Mouse (Mus musculus) ovary, postnatal 14 days (tissue): ENCODE measurements at regions not wholly inside any gene's neighbourhood (a gene's known extent, or its start where the extent isn't known, plus 50 kb on each side); places are given as distances from the start of the nearest gene placed in this dataset.
A peak's percentile ranks its signal among the peaks of the same experiment; 100 is the strongest.

ENCODE experiments used
- DNase-seq: peaks from one replicate; pipeline ENCODE4 v3.0.0; 2022; ENCODE audit warnings: low spot score

DNA sequence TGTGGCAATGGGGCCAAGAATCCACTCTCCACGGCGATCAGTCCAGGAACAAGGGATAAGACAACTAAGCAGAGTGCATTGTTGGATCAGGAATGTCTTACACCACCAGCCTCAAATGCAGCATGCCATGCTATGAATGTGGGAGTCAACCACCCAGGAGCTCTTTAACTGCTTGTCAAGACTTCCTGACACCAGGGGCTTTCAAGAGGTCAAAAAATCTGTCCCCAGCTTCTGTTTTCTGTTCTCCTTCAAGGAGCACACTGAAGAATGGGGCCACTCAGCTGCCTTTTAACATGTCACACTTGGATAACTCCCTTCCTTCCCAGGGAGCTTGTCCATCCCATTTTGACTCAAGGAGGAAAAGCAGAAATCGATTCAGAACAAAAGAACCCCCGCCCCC, 642.8 kb downstream of the Nedd1 start:
- DNase-seq, result peak; percentile 1

DNA sequence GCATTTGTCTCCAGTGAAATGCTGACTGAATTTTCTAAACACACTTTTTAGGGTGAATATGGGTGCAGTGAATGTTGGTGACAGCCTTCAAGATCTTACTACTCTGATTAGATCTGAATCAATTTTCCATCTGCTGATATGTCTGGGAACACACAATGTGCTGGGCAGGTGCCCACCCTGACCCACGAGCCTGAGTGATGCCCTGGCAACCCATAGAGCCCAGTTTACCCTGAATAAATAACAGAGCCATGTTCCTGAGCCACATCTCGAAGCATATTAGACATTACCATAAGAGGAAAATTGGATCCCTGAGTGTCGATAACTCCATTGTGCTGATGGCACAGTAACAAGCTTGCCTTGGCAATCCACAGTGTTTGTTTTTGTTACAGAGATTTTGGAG, 644.9 kb downstream of the Nedd1 start:
- no peak for DNase-seq

DNA sequence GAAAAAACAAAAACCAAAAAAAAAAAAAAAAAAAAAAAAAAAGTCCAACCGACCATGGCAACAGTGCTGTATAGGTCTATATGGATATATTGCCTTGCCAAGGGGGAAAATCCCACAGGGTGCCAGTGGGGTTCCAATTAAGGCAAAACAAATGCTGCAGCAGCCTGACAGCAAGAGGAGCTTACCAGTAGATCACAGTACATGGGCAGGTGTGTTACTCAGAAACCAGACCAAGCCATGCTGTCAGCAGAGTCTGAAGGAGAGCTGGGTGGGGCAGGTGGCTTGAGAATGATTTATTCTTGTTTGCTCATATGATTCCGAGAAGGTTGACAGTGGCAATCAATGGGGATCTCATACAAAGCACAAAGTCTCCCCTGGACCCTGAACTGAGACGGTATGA, 645.5 kb downstream of the Nedd1 start:
- no peak for DNase-seq

DNA sequence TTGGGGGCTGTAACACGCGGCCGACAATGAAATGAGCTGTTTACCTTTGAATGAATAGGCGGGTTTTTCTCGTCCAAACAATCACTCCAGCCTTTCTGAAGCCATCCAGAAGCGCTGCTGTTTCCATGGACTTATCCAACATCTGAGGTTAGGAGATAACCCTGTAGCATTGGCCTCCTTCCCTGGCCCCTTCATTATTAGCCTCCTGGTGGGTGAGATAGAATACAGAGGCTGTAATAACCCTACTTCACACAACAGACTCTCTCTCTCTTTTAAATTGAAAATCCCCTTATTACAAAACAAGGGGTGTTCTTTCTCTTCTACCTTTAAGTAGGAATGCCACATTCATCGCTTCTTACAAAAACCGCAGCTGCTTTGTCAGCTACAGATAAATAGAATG, 646.8 kb downstream of the Nedd1 start:
- no peak for DNase-seq

DNA sequence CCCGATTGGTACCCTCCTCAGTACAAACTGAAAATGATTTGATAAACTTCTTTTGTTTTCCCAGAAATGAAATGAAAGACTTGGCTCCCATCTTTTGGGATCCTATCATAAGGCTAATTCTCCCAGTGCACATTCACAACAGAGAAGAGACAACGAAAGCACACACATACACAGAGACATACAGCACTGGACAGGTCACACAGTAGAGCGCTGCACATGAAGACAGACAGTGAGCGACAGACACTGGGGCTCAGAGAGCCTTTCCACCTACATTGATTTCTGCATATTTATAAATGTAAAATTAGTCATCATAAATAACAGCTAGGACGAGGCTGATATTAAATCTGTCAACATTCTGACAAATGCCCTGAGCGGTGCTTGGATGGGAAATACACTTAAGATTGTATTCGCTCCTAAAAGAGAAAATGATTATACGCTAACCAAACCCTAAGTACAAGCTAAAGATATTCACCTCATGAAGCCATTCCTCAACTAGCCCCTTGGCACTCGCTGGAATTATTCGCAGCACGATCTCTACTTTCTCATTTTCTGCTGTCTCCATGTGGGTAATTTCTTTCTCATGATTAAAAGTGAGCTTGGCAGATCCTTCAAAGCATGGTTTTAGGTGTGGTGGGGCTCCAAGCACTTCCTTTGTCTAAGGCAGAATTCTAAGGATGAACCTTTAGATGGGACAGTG, 647.4 kb downstream of the Nedd1 start:
- DNase-seq, result no peak

DNA sequence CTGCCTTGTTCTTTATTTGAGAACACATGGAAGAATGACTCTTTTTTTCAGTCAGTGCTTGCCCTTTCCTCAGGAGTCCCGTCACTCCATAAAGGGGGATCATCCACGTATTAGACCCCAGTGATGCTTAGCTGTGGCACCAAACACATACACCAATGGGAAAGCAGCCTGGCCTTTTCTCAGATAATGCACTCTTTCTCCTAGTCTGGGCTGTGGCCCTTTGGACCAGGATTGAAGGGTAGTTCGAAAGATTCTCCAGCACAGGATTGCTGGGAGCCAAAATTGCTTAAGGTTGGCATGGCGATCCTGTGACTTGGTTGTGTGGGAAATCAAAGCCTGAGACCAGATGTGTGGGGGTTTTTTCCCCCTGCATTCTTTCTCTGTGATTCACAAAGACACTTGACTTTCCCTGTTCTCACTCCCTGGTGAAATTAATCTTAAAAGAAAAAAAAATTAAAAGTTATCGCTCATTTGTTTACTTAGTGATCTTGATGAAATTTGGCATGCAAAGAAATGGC, 648.3 kb downstream of the Nedd1 start:
- DNase-seq, result no peak

DNA sequence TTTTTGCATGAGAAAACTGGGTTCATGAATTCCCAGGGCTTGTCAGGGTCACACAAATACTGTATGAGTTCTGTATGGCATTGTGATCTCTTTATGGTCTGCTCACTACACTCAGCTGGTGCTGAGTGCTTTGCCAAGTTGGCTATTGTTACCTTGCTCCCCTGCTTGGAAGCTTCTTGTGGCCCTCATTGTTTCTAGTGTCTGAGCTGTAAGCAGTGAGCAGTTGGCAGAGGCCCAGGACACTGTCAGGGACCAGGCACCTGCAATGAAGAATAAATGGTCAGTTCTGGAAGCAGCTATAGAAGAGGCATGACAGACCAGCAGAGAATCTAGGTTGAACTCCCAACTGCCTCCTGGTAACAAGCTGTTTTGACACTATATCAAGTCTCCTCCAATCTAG, 677.4 kb downstream of the Nedd1 start:
- peak; percentile 17 for DNase-seq

DNA sequence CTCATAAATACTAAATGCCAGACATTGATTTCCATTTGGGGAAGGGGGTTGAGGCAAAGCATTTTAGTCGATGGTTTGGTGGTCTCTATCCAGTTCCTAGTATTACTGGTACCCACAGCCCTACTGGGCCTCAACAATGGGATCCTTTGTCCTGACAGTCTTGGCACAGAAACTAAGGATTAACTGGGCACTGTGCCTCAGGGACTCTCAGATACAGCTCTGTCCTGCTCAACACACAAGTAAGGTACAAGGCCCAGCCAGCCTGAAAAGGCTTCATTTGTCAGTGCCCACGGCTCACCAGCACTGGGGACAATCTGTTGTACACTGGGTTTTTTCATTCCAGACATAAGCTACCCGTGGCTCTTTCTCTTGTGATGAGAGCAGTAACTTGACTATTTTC, 686.0 kb downstream of the Nedd1 start:
- no peak for DNase-seq

DNA sequence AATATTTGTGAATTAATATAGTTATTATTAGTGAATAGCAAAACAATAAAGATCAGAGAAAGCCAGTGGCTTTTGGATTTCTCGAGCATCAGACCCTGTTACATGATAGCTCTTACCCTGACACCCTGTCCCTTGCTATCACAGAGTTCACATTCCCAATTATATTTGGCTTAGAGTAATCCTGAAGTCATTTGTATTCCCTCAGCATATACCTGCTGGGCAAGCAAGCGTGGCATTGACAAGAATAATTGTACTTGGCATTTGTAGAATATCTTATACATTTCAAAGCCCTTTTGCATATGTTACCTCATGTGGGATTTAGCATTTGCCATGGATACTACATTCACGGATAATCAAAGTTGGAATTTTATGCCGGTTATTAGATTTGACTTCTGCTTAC, 692.0 kb downstream of the Nedd1 start:
- no peak for DNase-seq

DNA sequence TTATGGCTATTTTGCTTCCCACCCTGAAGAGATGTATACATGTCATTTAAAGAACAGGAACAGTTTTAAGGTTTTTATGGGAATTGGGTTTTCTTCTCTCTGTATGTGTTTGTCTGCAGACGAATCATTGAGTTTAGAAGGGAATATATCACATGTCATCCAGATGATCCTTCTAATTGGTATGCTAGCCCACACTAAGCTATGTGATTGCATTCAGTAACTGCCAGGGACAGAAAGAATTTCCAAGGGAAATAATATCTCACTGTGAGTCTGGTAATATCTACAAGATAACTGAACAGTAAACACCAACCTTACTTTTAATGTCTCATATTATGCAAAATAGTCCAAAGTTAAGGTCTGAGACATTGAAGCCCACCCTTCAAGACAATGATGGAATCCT, 698.0 kb downstream of the Nedd1 start:
- no peak for DNase-seq

DNA sequence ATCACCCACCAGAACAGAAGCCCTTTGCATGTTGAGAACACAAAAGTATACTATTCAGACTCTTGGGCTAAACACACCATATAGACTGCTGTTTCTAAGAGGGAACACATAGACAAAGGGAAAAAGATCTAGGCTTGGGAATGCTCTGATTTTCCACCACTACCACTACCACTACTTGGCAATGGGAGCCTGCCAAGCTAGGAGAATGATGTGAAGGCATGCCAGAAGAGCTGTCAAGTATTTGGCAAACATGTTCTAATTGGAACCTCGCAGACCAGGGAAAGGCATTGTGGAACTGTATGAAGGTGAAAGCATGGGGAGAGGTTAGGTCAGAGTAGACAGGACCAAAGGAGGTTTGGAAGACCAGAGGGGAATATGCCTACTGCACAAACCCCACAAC, 701.2 kb downstream of the Nedd1 start:
- no peak for DNase-seq

DNA sequence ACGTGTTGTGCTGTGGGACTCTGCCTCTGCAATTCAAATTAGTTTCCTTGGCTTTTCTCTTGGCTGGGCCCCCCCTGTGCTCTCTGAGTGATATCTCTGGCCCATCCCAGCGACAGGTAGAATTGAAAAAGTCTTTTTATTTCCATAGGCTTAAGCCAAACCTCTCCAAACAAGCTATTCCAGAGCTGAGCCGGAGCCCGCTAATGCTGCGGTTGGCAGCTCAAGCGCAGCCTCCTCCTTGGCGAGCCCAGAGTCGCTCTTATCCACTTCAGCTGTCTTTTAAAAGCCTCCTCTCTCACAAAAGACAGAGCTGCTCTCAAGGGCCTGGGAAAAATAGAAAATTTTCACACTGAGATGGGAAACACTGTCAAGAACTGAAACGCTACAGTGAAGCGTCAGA, 712.7 kb downstream of the Nedd1 start:
- DNase-seq, result no peak

DNA sequence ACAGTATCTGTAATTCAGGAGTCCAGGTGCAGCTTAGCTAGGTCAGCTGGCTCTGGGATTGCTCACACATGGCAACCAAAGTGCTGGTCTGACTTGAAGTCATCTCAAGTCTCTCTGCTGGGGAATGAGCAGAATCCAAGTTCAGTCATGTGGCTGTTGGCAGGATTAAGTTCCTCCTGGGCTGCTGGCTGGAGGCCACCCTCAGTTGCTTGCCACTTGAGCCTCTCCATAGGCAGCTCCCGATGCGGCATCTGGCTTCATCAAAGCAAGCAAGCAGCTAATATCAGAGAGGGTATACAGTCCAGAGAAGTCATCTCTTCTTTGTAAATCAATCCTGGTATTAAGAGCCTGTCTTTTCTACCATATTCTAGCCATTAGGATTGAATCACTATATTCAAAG, 714.3 kb downstream of the Nedd1 start:
- no peak for DNase-seq

DNA sequence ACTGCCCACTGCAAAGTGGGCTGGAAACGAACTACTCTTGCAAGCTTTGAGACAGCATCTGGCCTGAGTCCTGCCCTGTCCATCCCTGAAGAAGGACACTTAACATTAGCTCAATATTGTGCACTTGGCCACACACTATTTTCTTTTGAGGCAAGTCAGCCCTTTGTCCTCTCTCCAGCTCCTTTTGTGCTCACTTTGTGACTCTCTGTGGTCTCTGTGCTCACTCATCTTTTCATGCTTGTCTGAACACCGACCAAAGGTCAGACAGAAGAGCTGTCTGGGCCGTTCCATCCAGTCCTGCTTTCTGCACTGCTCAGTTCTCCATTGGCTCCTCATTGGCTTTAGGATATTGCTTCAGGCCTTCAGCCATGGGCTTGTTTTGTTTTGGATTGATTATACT, 715.8 kb downstream of the Nedd1 start:
- DNase-seq, result no peak

DNA sequence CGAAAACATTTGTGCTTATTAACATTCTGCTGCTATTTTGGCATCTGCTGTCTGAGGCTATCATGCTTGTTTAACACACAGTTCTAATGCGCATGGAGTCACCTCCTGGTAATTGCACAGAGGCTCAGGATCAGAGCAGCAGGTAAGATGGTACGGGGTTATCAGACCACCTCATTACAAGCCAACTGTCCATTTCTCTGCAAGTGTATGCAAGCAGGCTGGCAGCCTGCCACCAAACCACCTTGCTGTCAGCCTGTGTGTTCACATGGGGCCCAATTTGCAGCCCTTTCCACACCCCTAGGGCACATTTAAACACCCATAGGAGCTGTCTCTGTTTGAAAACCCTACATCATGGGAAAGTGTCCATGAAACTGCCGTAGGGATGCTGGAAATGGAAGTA, 731.2 kb downstream of the Nedd1 start:
- no peak for DNase-seq

DNA sequence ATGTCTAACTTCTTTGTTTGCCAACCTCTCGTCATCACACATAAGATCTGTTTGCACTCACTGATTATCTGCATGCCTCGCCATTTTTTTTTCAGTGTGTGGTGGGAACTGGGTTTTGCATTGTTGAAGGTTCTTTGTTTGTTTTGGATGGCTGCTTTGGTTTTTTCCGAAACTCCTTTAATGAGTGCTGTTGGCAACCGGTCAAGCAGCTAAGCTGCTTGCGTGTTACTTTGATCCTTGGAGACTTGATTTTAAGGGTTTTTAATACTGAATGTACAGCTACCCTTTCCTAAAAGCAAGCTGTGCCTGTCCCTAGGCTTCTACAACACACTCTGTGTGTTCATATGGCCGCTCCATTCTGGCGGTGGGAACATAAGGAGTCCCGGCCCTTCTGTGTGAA, 733.9 kb downstream of the Nedd1 start:
- DNase-seq, result peak; percentile 9

DNA sequence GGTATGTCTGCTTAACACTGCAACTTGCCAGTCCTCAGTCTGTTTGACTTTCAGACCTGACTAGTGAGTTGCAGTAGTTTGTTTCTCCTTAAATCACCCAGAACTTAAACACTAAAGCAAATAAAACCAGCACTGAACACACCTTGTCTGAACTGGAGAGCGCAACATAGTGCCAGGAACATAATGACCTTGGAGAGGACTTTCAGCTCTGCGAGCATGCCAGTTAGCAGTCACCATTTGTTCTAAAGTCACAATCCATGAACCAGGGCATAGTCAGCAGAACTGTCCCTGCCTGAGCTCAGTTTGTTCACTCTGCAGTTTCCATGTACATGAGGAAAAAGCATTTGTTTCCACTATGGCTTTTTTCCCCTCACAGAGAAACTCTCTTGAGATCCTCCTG, 742.4 kb downstream of the Nedd1 start:
- no peak for DNase-seq

DNA sequence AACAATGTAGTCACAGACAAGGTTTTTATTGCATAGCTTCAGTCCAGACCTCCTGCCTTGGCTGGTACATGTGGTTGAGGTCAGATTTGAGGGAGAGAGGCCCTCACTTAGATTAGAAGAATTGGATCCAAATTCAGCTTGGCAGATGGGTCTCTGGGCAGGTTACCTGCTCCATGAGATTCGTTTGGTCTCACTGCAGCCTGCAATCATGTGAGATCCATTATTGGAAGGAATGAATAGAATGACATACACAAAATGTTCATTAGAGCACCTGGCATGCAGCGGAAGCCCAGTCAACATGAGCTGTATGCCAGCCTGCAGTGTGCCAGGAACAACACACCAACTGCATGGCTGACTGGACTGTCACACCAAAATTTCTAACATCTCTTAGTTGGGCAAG, 750.3 kb downstream of the Nedd1 start:
- no peak for DNase-seq

DNA sequence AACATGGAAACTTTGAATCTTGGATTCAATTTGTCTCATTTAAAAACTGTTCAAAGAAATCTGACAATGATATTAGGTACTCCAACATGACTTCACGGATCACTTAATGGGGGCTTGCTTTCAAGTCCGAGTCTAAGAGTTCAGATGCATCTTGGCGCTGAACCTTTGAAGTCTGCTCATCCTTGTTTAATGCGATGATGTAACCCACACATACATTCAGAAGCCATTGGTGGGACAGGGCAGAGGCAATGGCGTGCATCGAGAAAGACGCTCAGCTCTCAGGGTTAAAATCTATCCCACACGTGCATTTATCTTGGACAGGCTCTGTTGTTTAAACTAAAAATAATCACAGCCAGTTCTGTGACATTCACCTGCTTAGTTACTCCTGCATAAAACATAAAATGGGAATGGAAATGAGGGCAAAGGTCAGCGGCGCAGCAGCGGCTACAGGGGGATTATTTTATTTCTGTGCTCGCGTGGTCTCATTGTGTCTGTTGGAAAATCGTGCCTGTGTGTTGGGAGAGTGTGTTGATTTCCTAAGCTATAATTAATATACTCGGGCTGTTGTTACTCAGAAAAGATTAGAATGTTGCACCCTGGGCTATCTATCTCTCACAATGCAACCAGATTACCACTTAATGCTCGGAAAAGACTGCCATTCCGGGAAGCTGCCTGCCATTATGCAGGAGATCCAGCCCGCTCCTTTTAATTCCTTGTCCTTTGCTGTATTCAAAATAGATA, 754.5 kb downstream of the Nedd1 start:
- no peak for DNase-seq

DNA sequence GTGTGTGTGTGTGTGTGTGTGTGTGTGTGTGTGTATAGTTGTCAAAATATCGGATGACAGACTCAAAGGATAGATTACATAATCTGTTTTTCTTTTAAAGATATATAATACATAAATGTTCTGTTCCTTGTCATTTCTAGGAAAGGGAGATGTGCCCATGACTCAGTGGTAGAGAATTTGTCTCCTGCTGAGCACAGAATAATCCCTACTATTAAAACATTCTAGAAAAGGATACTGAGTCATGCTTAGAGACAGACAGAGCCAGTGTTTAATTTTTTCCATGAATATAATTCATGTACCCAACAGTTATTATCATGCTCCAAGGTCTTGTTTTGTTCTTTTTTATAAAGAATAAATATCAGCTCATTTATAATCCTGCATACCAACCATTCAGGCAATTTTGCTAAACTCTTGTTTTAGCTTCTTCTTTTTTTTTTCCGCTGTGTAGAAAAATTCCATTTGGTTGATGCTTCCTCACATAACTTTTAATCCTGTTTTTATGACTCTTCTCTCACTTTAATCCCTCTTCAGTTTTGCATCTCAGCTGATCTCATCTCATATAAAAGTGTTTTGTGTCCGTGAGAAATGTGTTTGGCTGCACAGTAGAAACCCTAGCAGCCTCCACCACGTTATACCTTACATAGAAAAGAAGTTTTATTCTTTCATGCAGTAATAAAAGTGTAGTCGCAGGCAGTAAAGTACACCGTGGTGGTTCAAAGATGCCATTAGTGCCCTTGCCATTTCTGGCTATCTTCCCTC, 762.3 kb downstream of the Nedd1 start:
- DNase-seq, result no peak

DNA sequence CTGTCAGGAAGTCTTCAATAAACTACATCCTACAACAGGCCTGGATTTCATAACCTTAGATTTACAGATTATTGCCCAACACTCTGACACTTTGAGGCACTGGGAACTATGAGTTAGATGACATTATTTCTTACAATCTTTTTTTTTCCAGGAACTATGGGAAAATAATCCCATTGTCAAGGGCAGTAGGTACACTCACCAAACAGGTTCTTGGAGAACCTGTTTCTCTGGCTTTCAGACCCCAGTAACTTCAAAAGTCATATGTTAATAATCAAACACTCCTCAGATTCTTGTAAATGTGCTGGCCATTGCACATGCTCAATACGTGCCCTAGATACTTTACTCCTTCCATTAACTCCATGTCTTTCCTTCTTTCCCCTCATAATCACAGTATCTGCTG, 769.1 kb downstream of the Nedd1 start:
- DNase-seq, result no peak

DNA sequence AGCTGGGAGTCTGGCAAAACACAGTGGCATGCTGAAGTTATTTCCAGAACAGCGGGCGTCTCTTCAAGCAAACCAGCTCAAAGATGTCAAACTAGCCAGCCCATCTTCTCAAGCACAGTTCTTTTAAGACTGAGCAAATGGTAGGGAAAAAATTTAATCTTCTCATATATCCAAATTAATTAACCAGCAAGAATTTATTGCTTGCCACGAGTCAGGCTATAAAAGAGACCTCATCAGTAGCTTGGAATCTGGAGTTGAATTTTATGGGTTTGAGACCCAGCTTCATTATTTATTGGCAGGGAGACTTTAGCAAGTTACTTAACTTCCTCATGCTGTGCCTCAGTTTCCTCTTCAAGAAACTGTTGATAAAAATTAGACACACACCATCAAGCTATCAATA, 742.5 kb upstream of the Tmpo start:
- no peak for DNase-seq

DNA sequence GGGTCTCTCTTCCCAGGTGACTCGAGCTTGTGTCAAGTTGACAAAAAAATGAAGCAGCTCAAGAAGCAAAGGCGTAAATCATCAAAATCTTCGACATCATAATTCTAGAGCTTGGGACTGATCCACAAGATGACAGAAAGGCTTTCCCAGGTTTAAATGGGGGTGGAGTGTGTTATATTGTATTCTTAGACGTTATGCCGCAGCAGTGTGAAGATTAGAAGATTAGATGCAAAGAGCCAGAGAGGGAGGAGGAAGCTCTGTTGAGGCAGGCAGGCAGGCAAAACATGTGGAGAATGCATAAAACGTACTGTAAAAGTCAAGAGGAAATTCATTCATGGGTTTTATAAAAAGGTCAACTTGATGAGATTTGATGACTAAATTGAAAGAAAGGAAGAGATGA, 708.7 kb upstream of the Tmpo start:
- no peak for DNase-seq
